Mouse (Mus musculus): Measurements from ENCODE around the gene Il17f. TPM values are rescaled to one million over a fixed set of nuclear protein-coding genes. Genes with fewer than 3 reads are reported as not detected.
"Not testable (repeated sequence)": the region's sequence is repeated elsewhere in the genome, so short reads cannot be mapped to it uniquely, and the experiment has no call there.

Gene Il17f
- polyA plus RNA-seq (2016; fragmentation: Nextera tagmentation; extraction: Ambion mirVana), result 0.16 and 0.17 TPM in 2 replicates

DNA sequence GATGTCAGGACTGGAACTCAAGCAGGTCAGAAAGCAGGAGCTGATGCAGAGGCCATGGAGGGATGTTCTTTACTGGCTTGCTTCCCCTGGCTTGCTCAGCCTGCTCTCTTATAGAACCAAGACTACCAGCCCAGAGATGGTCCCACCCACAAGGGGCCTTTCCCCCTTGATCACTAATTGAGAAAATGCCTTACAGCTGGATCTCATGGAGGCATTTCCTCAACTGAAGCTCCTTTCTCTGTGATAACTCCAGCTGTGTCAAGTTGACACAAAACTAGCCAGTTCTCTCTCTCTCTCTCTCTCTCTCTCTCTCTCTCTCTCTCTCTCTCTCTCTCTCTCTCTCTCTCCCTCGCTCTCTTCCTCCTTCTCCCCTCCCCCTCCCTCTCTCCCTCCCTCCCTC is at the start of gene Il17f:
Gene Il17f, minus strand, starts transcription at position 101 of the 400 bp plus-strand sequence.
- H3K27me3 ChIP-seq (ENCODE audit: poor library complexity, severe bottlenecking); DNase-seq (ENCODE audit: extremely low spot score, low spot score); H3K4me3 ChIP-seq; H3K36me3 ChIP-seq (replicated peaks); H3K9me3 ChIP-seq; H3K4me1 ChIP-seq; H3K27ac ChIP-seq: not testable (repeated sequence)
- WGBS, result 86% methylated on average over 1 of the region's 1 CpGs

DNA sequence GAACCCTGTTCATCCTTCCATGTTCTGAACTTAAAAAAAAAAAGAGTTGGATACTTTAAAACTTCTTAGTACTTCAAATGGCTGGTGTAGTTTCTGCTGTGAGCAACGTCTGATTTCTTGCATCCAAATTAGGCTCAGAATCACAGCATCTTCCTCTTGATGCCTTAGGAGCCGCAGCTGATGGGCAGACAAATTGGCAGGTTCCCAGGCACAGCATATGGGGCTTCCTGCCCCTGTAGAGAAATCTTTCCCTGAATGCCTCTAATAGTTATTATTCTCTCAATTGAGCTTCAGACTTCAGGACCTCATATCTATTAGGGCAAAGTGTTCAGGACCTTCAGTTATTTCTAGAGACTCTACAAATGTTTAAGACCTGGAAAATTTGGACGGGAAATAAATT is 49.5 kb upstream of the Il17f start:
- Histone ChIP-seq H3K4me3 (no peak overlapping the region), H3K27ac (no peak overlapping the region)
- WGBS, result 81% methylated on average over 3 of the region's 3 CpGs

DNA sequence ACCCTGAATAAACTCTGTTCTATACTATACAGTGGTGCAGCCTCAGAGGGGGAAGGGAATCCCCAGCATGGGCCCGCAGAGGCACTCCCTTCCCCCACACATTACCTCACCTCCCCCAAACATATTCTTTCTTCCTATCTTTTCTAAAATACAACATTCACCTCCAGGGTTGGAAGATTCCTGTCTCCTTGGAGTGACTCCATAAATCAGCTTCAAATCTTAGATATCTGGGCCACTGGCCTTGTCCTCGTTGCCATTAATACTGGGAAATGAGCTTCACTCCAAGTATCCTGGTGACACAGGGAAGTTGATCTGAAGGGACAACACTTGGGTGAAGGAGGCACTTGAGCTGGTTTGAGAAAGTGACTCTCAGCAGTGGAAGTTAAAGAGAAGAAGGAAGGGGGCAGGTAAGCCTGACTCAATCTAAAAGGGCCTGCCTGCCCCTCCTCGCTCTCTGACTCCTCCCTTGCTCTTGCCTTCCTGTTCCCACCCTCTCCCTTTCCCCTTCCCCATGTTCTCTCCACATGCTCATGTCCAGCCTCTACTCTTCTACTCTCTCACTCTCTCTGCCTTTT is 46.2 kb upstream of the Il17f start:
- no peak overlapping the region for H3K27ac ChIP-seq
- H3K27me3 ChIP-seq (ENCODE audit: poor library complexity, severe bottlenecking), result no peaks in the 10 kb centered on the region
- H3K9me3 ChIP-seq, result no peaks in the 10 kb centered on the region
- H3K4me3 ChIP-seq, result no peak overlapping the region
- no peak for DNase-seq (ENCODE audit: extremely low spot score, low spot score)
- WGBS, result 94% methylated on average over 3 of the region's 3 CpGs
- no peaks in the 10 kb centered on the region for H3K4me1 ChIP-seq
- no peaks in the 10 kb centered on the region for H3K36me3 ChIP-seq (replicated peaks)

More for the DNA sequence above, 49.5 kb upstream of the Il17f start:
- peaks cover 9% of the 10 kb centered on the region for H3K4me1 ChIP-seq
- DNase-seq (ENCODE audit: extremely low spot score, low spot score), result no peak
- H3K9me3 ChIP-seq, result no peaks in the 10 kb centered on the region
- H3K36me3 ChIP-seq (replicated peaks), result no peaks in the 10 kb centered on the region
- no peaks in the 10 kb centered on the region for H3K27me3 ChIP-seq (ENCODE audit: poor library complexity, severe bottlenecking)

DNA sequence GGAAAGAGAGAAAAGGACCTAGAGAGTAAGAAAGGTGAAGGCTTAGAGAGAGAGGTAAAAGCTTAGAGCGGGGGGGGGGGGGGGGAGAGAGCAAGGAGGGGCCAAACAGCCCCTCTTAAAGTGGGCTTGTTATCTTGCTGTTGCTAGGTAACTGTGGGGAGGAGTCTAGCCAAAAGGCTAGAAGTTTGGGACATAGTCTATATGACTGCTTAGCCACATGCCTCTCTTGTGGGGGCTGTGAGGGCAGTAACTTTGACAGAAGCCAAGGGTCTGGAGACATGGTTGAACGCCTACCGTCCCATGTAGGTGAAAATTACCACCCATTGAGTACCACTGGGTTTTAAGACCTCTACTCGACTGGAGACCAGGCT is 42.7 kb upstream of the Il17f start:
- no peak for DNase-seq (ENCODE audit: extremely low spot score, low spot score)
- Histone ChIP-seq H3K4me3 (no peak overlapping the region), H3K27ac (no peak overlapping the region), H3K4me1 (no peaks in the 10 kb centered on the region), H3K9me3 (no peaks in the 10 kb centered on the region), H3K36me3 (replicated peaks) (no peaks in the 10 kb centered on the region), H3K27me3 (ENCODE audit: poor library complexity, severe bottlenecking) (no peaks in the 10 kb centered on the region)
- WGBS, result 72% methylated on average over 4 of the region's 4 CpGs

- no peak overlapping the region for H3K4me3 ChIP-seq
- no peaks in the 10 kb centered on the region for H3K27me3 ChIP-seq (ENCODE audit: poor library complexity, severe bottlenecking)
- H3K9me3 ChIP-seq, result no peaks in the 10 kb centered on the region
- DNase-seq (ENCODE audit: extremely low spot score, low spot score), result no peak
- no peaks in the 10 kb centered on the region for H3K4me1 ChIP-seq
- no peaks in the 10 kb centered on the region for H3K36me3 ChIP-seq (replicated peaks)
- no peak overlapping the region for H3K27ac ChIP-seq
- 81% methylated on average over 5 of the region's 5 CpGs for WGBS
Measured at GRCm38 (mm10) chr1:20832473-20833140, 42.2 kb upstream of the Il17f start.

- Histone ChIP-seq H3K36me3 (replicated peaks) (no peaks in the 10 kb centered on the region), H3K27ac (no peak overlapping the region), H3K4me3 (no peak overlapping the region), H3K4me1 (no peaks in the 10 kb centered on the region), H3K27me3 (ENCODE audit: poor library complexity, severe bottlenecking) (no peaks in the 10 kb centered on the region), H3K9me3 (no peaks in the 10 kb centered on the region)
- no peak for DNase-seq (ENCODE audit: extremely low spot score, low spot score)
- 88% methylated on average over 1 of the region's 1 CpGs for WGBS
Measured at GRCm38 (mm10) chr1:20830546-20830945, 40.1 kb upstream of the Il17f start.

GRCm38 (mm10) chr1:20828061-20828460 is 37.6 kb upstream of the Il17f start:
- 95% methylated on average over 2 of the region's 2 CpGs for WGBS
- DNase-seq (ENCODE audit: extremely low spot score, low spot score), result no peak
- H3K27me3 ChIP-seq (ENCODE audit: poor library complexity, severe bottlenecking), result no peaks in the 10 kb centered on the region
- H3K4me3 ChIP-seq, result no peak overlapping the region
- H3K9me3 ChIP-seq, result no peaks in the 10 kb centered on the region
- peaks cover 17% of the 10 kb centered on the region for H3K4me1 ChIP-seq
- H3K27ac ChIP-seq, result no peak overlapping the region
- H3K36me3 ChIP-seq (replicated peaks), result no peaks in the 10 kb centered on the region

GRCm38 (mm10) chr1:20825036-20825435 is 34.6 kb upstream of the Il17f start:
- no peaks in the 10 kb centered on the region for H3K27me3 ChIP-seq (ENCODE audit: poor library complexity, severe bottlenecking)
- no peak for DNase-seq (ENCODE audit: extremely low spot score, low spot score)
- H3K9me3 ChIP-seq, result no peaks in the 10 kb centered on the region
- peaks cover 20% of the 10 kb centered on the region for H3K4me1 ChIP-seq
- H3K27ac ChIP-seq, result peak overlapping the region; percentile 51; the same call in 1 of the 2 replicates
- no peak overlapping the region for H3K4me3 ChIP-seq
- H3K36me3 ChIP-seq (replicated peaks), result no peaks in the 10 kb centered on the region

DNA sequence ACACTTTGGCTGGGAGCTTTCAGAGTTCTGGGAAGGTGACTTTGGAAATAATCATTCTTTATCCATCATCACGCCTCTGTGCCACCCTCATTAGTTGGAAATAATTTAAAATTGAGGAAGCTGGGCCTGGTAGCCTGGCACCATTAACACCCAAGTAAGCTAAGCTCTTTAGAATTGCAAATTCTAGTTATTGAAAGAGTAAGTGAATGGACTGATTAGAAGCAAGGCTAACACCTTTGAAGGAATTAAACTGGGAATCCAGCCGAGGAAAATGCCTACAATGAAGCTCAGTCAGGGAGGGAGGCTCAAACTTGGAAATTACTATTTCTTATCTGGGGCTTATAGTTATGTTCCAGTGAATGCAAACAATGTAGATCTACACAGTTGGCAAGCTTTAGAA is 33.5 kb upstream of the Il17f start:
- Histone ChIP-seq H3K36me3 (replicated peaks) (no peaks in the 10 kb centered on the region), H3K4me1 (peaks cover 21% of the 10 kb centered on the region), H3K27me3 (ENCODE audit: poor library complexity, severe bottlenecking) (no peaks in the 10 kb centered on the region), H3K27ac (peak overlapping the region; percentile 79; the same call in 1 of the 2 replicates), H3K9me3 (no peaks in the 10 kb centered on the region), H3K4me3 (no peak overlapping the region)
- WGBS, result 23% methylated on average over 2 of the region's 2 CpGs
- no peak for DNase-seq (ENCODE audit: extremely low spot score, low spot score)

DNA sequence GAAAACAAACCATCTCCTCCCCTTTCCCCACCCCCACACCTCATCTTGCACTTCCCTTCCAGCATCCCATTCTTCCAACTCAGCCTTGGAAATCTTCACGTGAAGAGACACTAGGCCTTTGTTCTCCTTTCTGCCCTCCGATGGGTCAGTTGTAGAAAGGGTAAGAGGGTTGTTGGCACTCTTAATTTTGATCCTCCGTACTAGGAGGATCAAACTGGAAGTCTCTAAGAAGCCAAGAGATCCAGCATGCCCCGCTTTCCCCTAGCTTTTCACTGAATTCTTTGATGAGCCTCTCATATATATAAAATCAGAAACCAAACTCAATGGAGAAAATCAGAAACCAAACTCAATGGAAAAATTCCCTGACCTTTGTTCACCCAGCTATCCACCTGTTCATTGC is 33.1 kb upstream of the Il17f start:
- peaks cover 25% of the 10 kb centered on the region for H3K4me1 ChIP-seq
- 44% methylated on average over 4 of the region's 4 CpGs for WGBS
- no peaks in the 10 kb centered on the region for H3K27me3 ChIP-seq (ENCODE audit: poor library complexity, severe bottlenecking)
- H3K9me3 ChIP-seq, result no peaks in the 10 kb centered on the region
- H3K36me3 ChIP-seq (replicated peaks), result peaks cover under 1% of the 10 kb centered on the region; the same call in 1 of the 2 replicates
- H3K27ac ChIP-seq, result peak overlapping the region; percentile 79
- no peak overlapping the region for H3K4me3 ChIP-seq
- no peak for DNase-seq (ENCODE audit: extremely low spot score, low spot score)

- no peak overlapping the region for H3K4me3 ChIP-seq
- no peak overlapping the region for H3K27ac ChIP-seq
- H3K27me3 ChIP-seq (ENCODE audit: poor library complexity, severe bottlenecking), result no peaks in the 10 kb centered on the region
- 92% methylated on average over 4 of the region's 4 CpGs for WGBS
- H3K36me3 ChIP-seq (replicated peaks), result peaks cover 26% of the 10 kb centered on the region
- H3K4me1 ChIP-seq, result peaks cover 35% of the 10 kb centered on the region
- no peaks in the 10 kb centered on the region for H3K9me3 ChIP-seq
- DNase-seq (ENCODE audit: extremely low spot score, low spot score), result no peak
Measured at GRCm38 (mm10) chr1:20820959-20821358, 30.5 kb upstream of the Il17f start.

DNA sequence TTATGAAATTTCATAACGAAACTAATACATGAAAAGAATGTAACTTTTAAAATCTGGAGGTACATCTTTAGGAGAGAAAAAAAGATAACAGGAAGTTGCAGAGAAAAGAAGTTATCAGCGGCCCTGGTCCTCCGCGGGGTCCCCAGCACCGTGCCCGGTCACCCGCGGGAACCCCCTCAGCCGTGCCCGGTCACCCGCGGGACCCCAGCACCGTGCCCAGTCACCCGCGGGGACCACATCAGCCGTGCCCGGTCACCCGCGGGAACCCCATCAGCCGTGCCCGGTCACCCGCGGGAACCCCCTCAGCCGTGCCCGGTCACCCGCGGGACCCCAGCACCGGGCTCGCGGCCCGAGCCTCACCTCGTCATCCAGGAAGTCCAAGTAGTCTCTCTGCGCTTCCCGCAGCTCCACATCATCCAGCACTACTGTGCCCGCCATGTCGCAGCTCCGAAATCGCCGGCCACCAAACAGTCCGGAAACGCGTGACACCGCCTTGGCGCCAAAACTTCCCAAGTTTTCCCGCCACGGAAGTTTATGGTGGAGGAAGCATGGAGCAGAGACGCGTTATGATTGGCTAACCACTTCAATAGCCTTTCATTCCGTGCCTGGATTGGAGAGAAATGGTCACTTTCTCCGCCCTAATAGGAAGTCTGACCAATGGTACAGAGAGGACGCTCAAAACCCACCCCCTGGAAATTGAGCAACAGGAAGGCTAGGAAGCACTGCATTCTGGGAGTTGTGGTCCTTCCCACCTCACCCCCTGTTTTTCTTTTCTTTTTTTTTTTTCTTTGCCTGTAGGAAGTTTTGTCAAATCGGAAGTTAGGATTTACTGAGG is 29.6 kb upstream of the Il17f start, which contains the start of gene Mcm3:
Gene Mcm3, minus strand, starts transcription at position 542 of the 835 bp plus-strand sequence.
- H3K36me3 ChIP-seq (replicated peaks), result peaks cover 36% of the 10 kb centered on the region
- H3K9me3 ChIP-seq, result no peaks in the 10 kb centered on the region
- WGBS, result under 1% methylated on average over 52 of the region's 52 CpGs
- H3K27ac ChIP-seq, result peak within 1 kb of the TSS; percentile 96
- no peaks in the 10 kb centered on the region for H3K27me3 ChIP-seq (ENCODE audit: poor library complexity, severe bottlenecking)
- peak; percentile 93 for DNase-seq (ENCODE audit: extremely low spot score, low spot score)
- H3K4me1 ChIP-seq, result peaks cover 35% of the 10 kb centered on the region
- H3K4me3 ChIP-seq, result peak within 1 kb of the TSS; percentile 83

- Histone ChIP-seq H3K9me3 (no peaks in the 10 kb centered on the region), H3K4me3 (peak overlapping the region; percentile 83), H3K27me3 (ENCODE audit: poor library complexity, severe bottlenecking) (no peaks in the 10 kb centered on the region), H3K36me3 (replicated peaks) (peaks cover 60% of the 10 kb centered on the region), H3K27ac (no peak overlapping the region), H3K4me1 (peaks cover 15% of the 10 kb centered on the region)
- WGBS, result 75% methylated on average over 12 of the region's 12 CpGs
- no peak for DNase-seq (ENCODE audit: extremely low spot score, low spot score)
Measured at GRCm38 (mm10) chr1:20817596-20817995, 27.2 kb upstream of the Il17f start.
